19 mouse cellular contexts compared by ENCODE assay signal in the genomic region with DNA sequence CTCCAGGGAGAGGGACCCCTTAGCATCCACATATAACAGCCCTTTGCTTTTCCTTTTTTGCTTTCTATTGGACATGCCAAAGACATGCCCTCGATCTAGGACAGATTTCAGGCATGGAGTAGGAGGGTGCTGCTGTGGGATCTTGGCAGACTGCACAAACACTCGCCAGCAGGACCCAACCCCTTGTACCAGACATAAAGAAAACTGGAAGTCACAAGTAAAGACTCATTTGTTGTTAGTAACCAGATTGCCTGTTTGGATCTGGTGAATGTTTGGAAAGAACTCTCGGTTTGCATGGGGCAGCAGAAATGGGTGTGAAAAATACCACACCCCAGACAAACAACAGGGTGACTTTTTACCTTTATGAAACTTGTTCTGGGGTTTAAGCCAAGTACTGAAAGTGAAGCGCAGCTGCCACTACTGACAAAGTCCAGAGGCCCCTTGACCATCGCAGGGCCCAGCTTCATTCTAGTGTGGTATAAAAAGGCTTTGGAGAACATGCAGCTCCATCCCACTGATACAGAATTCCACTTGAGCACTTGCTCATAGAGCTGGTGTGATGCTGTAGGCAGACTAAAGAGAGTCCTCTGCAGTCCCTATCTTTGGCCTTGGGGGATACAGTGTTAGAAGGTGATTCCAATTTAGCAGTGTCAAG. TPM values are rescaled to one million over a fixed set of nuclear protein-coding genes. Genes with fewer than 3 reads are reported as not detected.
DNase-seq lines count a peak whose midpoint lies in the region; ATAC-seq and TF ChIP-seq lines count a peak whose summit lies in the region.
"Had no signal": no experiment of that assay in that cellular context is flagged by ENCODE, and none has a peak within 500 bp of the region (broad histone marks: within the 10 kb centered on the region; RNA-seq: fewer than 3 reads in every experiment).

No protein-coding gene starts in this region.

- WGBS in heart, adult 2 months = 38% methylated on average over 5 of the region's 5 CpGs
- 84% methylated on average over 5 of the region's 5 CpGs for WGBS in heart, embryonic 10.5 days
- 66% methylated on average over 5 of the region's 5 CpGs for WGBS in liver, postnatal 0 days (ENCODE audit: insufficient replicate concordance)
- 89% methylated on average over 5 of the region's 5 CpGs for WGBS in midbrain, embryonic 15.5 days

- intact Hi-C loops in heart, adult 2 months (cut with DNase I) = no loop called here

- no peaks in the 10 kb centered on the region for H3K9me3 ChIP-seq in heart, embryonic 10.5 days
- no peaks in the 10 kb centered on the region for H3K9me3 ChIP-seq in liver, postnatal 0 days (ENCODE audit: low read length)
- no peaks in the 10 kb centered on the region for H3K9me3 ChIP-seq in midbrain, embryonic 15.5 days
- H3K9me3 ChIP-seq: forebrain, embryonic 15.5 days; hindbrain, embryonic 15.5 days; liver, embryonic 13.5 days; midbrain, embryonic 10.5 days; neural tube, embryonic 12.5 days had no signal

- ATAC-seq in liver, postnatal 0 days = peak; percentile 43; the same call in 1 of the 2 replicates
- no peak for ATAC-seq in midbrain, embryonic 15.5 days (replicated peaks)
- ATAC-seq: forebrain, embryonic 15.5 days had no signal

- no peak overlapping the region for H3K4me2 ChIP-seq in liver, postnatal 0 days (ENCODE audit: low read depth, low read length)
- no peak overlapping the region for H3K4me2 ChIP-seq in midbrain, embryonic 15.5 days
- H3K4me2 ChIP-seq: forebrain, embryonic 15.5 days; hindbrain, embryonic 15.5 days; liver, embryonic 13.5 days; neural tube, embryonic 12.5 days had no signal

- H3K4me1 ChIP-seq in heart, adult 2 months (ENCODE audit: control insufficient read depth, insufficient read depth, low read length) = peaks cover 51% of the 10 kb centered on the region
- peaks cover 39% of the 10 kb centered on the region for H3K4me1 ChIP-seq in heart, embryonic 10.5 days
- H3K4me1 ChIP-seq in liver, postnatal 0 days (ENCODE audit: insufficient read depth) = peaks cover 21% of the 10 kb centered on the region
- H3K4me1 ChIP-seq in midbrain, embryonic 15.5 days = no peaks in the 10 kb centered on the region
- H3K4me1 ChIP-seq: midbrain, embryonic 10.5 days had no signal

- H3K9ac ChIP-seq in heart, adult 2 months (ENCODE audit: low read depth, low read length) = no peak overlapping the region
- H3K9ac ChIP-seq in liver, postnatal 0 days (replicated peaks) = no peak overlapping the region
- H3K9ac ChIP-seq in midbrain, embryonic 15.5 days = no peak overlapping the region
- H3K9ac ChIP-seq: forebrain, embryonic 15.5 days; hindbrain, embryonic 15.5 days; liver, embryonic 13.5 days; neural tube, embryonic 12.5 days had no signal

- no peak for TF ChIP-seq CTCF in heart, adult 2 months (IDR thresholded peaks at IDR 0.05)
- TF ChIP-seq CTCF in liver, postnatal 0 days (IDR thresholded peaks at IDR 0.05; ENCODE audit: low read depth) = no peak

- TF ChIP-seq POLR2A in heart, adult 2 months (IDR thresholded peaks at IDR 0.05; ENCODE audit: insufficient read depth, low read depth, low read length) = no peak

- H3K36me3 ChIP-seq in heart, adult 2 months (ENCODE audit: control insufficient read depth, insufficient read depth, low read length) = peaks cover 68% of the 10 kb centered on the region
- peaks cover 57% of the 10 kb centered on the region for H3K36me3 ChIP-seq in heart, embryonic 10.5 days
- peaks cover 12% of the 10 kb centered on the region for H3K36me3 ChIP-seq in liver, postnatal 0 days (replicated peaks; ENCODE audit: insufficient read depth, low read length)
- no peaks in the 10 kb centered on the region for H3K36me3 ChIP-seq in midbrain, embryonic 15.5 days (replicated peaks)
- H3K36me3 ChIP-seq: forebrain, embryonic 15.5 days; hindbrain, embryonic 15.5 days had no signal

- no peak for TF ChIP-seq EP300 in heart, adult 2 months (IDR thresholded peaks at IDR 0.05; ENCODE audit: insufficient read depth, low read depth, low read length)
- TF ChIP-seq EP300 in liver, postnatal 0 days (IDR thresholded peaks at IDR 0.05; ENCODE audit: low read depth) = no peak

- no peaks in the 10 kb centered on the region for H3K27me3 ChIP-seq in heart, adult 2 months (ENCODE audit: control insufficient read depth, insufficient read depth, low read length)
- no peaks in the 10 kb centered on the region for H3K27me3 ChIP-seq in heart, embryonic 10.5 days (ENCODE audit: insufficient read depth, poor library complexity, severe bottlenecking)
- H3K27me3 ChIP-seq in liver, postnatal 0 days (ENCODE audit: insufficient read depth, low read length) = no peaks in the 10 kb centered on the region
- no peaks in the 10 kb centered on the region for H3K27me3 ChIP-seq in midbrain, embryonic 15.5 days (replicated peaks)
- H3K27me3 ChIP-seq: forebrain, embryonic 15.5 days; hindbrain, embryonic 15.5 days; liver, embryonic 13.5 days; neural tube, embryonic 12.5 days had no signal

- no peak for DNase-seq in heart, adult 2 months
- DNase-seq in heart, embryonic 10.5 days (ENCODE audit: low spot score) = no peak
- no peak for DNase-seq in liver, postnatal 0 days
- DNase-seq in liver (no peak), adipocyte (ENCODE audit: low spot score) (peak; percentile 77)
- DNase-seq in heart, postnatal 4 days = peak; percentile 17
- no peak for DNase-seq in cerebellum, adult 18-20 months
- DNase-seq: B cell, adult 2 months; cerebellum, postnatal 14 days; gastrocnemius, postnatal 10 days; left cerebral cortex, postnatal 4 days; liver, embryonic 13.5 days; lung, postnatal 4 days had no signal

- peaks cover 8% of the 10 kb centered on the region for H3K79me2 ChIP-seq in heart, adult 2 months (replicated peaks; ENCODE audit: control insufficient read depth, insufficient read depth, low read length)

- H3K27ac ChIP-seq in heart, adult 2 months = peak overlapping the region; percentile 31; the same call in 1 of the 2 replicates
- H3K27ac ChIP-seq in heart, embryonic 10.5 days = no peak overlapping the region
- peak overlapping the region; percentile 29; the same call in 1 of the 2 replicates for H3K27ac ChIP-seq in liver, postnatal 0 days (ENCODE audit: low read depth)
- H3K27ac ChIP-seq in midbrain, embryonic 15.5 days = no peak overlapping the region
- H3K27ac ChIP-seq: forebrain, embryonic 15.5 days; hindbrain, embryonic 15.5 days; liver, embryonic 13.5 days; midbrain, embryonic 10.5 days; neural tube, embryonic 12.5 days had no signal

- H3K4me3 ChIP-seq in heart, adult 2 months = no peak overlapping the region
- no peak overlapping the region for H3K4me3 ChIP-seq in heart, embryonic 10.5 days
- H3K4me3 ChIP-seq in liver, postnatal 0 days (ENCODE audit: low read depth, low read length) = no peak overlapping the region
- no peak overlapping the region for H3K4me3 ChIP-seq in midbrain, embryonic 15.5 days
- H3K4me3 ChIP-seq: erythroblast, embryonic 14.5 days; forebrain, embryonic 15.5 days; hindbrain, embryonic 15.5 days; liver, embryonic 13.5 days; midbrain, embryonic 10.5 days; neural tube, embryonic 12.5 days had no signal

RNA-seq across cellular contexts. Expression of a gene that starts 17.4 kb away (rescaled TPM):
- 10 to 100 TPM; 10.9 to 18.4 TPM for total RNA-seq in heart, adult 2 months (2021)
- polyA plus RNA-seq in heart, adult 2 months (2012; rRNA removed) = 11.2 and 17.8 TPM in 2 replicates
- polyA plus RNA-seq in heart, embryonic 10.5 days (2016; fragmentation: Nextera tagmentation; extraction: Ambion mirVana) = 9.9 and 16.5 TPM in 2 replicates
- 2.7 TPM in 2 replicates for polyA plus RNA-seq in liver, postnatal 0 days (2015; fragmentation: Nextera tagmentation; extraction: Ambion mirVana)
- 10 to 100 TPM; 20.2 to 21.3 TPM for total RNA-seq in heart, postnatal 4 days (2021)
- polyA plus RNA-seq in midbrain, embryonic 15.5 days (2015; fragmentation: Nextera tagmentation; extraction: Ambion mirVana) = 8.6 and 9.5 TPM in 2 replicates

Comparison
In these comparisons a context has a peak if more than half of its experiments do, and no peak if none do; other contexts are left out.
1. DNase-seq: peak in adipocyte (single experiment) and heart, postnatal 4 days (single experiment); none in heart, adult 2 months (0 of 2), heart, embryonic 10.5 days (single experiment), liver, postnatal 0 days (single experiment), liver (single experiment) and cerebellum, adult 18-20 months (0 of 2).
2. H3K27ac ChIP-seq: peak in heart, adult 2 months (single experiment) and liver, postnatal 0 days (single experiment); none in heart, embryonic 10.5 days (single experiment) and midbrain, embryonic 15.5 days (single experiment).